Mouse (Mus musculus) embryonic fibroblast, embryonic 13.5 days (primary cell): ENCODE measurements around the gene Btf3. TPM values are rescaled to one million over a fixed set of nuclear protein-coding genes. Genes with fewer than 3 reads are reported as not detected.
A peak's percentile ranks its signal among the peaks of the same experiment; 100 is the strongest.

Experiments used
- H3K27ac ChIP-seq: 2 replicates; pipeline ENCODE4 v1.5.1; 2012; ENCODE audit warnings: low read length, control low read depth, inconsistent platforms; ENCODE audit not compliant: insufficient read depth
- H3K4me1 ChIP-seq: 2 replicates; pipeline ENCODE4 v1.6.1; 2011; ENCODE audit warnings: low read length; ENCODE audit not compliant: control insufficient read depth, insufficient read depth
- H3K4me3 ChIP-seq: 2 replicates; pipeline ENCODE4 v1.5.1; 2011; ENCODE audit warnings: mild to moderate bottlenecking, control low read depth, low read length; ENCODE audit not compliant: insufficient read depth
- CTCF ChIP-seq: IDR thresholded peaks from 2 replicates; pipeline ENCODE4 v1.5.1; 2011; ENCODE audit warnings: mild to moderate bottlenecking, control low read depth, low read length, moderate library complexity, borderline replicate concordance; ENCODE audit not compliant: insufficient read depth
- POLR2A ChIP-seq: IDR thresholded peaks from 2 replicates; pipeline ENCODE4 v1.6.1; 2011; ENCODE audit warnings: low read depth, mild to moderate bottlenecking, control low read depth, low read length, moderate library complexity
- polyA plus RNA-seq: library from polyadenylated mRNA; stranded (reverse); fragments of >200 nt; gene quantifications from 2 replicates; pipeline ENCODE4 v1.2.4, GENCODE M21; 2011; ENCODE audit warnings: low read depth; ENCODE audit not compliant: missing spikeins, insufficient read length

Gene Btf3
- polyA plus RNA-seq, 1 experiment = 807 TPM

- Histone ChIP-seq H3K4me1 (peaks cover 3% of the 10 kb centered on the region; the same call in 1 of the 2 replicates), H3K4me3 (no peak overlapping the region), H3K27ac (peak overlapping the region; percentile 78)
- TF ChIP-seq CTCF = no peak
- no peak for TF ChIP-seq POLR2A
Observed at GRCm38 (mm10) chr13:98308004-98308403, 8.8 kb downstream of the Btf3 start.

DNA sequence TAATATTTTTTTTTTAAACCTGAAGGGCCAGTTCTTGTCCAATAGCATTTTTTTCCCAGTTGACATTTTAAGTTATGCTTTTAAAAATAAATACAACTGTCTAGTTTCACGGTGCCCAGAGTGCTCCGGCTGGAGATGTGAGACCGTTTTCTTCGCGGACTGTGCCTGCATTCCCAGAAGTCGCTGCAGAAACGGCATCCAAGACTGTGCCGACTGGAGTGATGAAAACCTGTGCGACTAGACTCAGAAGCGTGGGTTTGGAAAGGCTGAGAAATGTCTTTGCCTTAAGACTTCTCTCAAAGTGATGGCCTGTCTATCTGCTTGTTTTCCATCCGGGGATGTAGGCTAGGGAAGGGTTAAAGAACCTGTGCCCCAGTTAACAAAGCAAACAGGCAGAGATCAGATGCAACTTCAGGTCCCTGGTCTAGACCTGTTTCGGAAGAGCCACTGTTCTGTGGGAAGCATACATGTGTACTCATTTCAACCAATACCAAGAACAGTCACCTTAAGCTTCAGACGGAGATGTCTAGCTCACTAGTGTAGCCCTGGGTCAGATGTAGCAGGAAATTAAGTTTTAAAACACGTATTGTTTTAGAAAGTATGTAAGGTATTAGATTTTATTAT is 9.8 kb downstream of the Btf3 start:
- Histone ChIP-seq H3K4me1 (peaks cover 3% of the 10 kb centered on the region; the same call in 1 of the 2 replicates), H3K27ac (peak overlapping the region; percentile 41; the same call in 1 of the 2 replicates), H3K4me3 (no peak overlapping the region)
- TF ChIP-seq POLR2A (no peak), CTCF (no peak)

GRCm38 (mm10) chr13:98306393-98306792 is 10.4 kb downstream of the Btf3 start:
- Histone ChIP-seq H3K4me3 (no peak overlapping the region), H3K27ac (no peak overlapping the region), H3K4me1 (peaks cover 3% of the 10 kb centered on the region; the same call in 1 of the 2 replicates)
- TF ChIP-seq CTCF (no peak), POLR2A (no peak)

DNA sequence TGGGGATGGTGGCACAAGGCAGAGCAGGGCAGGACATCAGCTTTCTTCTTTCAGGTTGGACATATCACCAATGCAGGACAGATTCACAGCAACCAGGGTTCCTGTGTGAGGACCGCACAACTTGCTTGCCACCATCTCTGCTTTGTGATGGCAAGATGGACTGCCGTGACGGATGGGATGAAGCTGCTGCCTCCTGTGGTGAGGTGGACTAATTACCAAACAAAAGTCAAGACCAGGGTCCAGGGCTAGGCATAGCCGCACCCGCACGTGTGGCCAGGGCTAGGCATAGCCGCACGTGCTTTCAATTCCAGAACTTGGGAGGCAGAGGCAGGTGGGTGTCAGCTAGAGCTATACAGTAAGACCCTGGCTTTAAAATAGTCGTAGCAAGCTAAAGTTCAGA is 11.5 kb downstream of the Btf3 start:
- Histone ChIP-seq H3K4me3 (no peak overlapping the region), H3K27ac (no peak overlapping the region)

DNA sequence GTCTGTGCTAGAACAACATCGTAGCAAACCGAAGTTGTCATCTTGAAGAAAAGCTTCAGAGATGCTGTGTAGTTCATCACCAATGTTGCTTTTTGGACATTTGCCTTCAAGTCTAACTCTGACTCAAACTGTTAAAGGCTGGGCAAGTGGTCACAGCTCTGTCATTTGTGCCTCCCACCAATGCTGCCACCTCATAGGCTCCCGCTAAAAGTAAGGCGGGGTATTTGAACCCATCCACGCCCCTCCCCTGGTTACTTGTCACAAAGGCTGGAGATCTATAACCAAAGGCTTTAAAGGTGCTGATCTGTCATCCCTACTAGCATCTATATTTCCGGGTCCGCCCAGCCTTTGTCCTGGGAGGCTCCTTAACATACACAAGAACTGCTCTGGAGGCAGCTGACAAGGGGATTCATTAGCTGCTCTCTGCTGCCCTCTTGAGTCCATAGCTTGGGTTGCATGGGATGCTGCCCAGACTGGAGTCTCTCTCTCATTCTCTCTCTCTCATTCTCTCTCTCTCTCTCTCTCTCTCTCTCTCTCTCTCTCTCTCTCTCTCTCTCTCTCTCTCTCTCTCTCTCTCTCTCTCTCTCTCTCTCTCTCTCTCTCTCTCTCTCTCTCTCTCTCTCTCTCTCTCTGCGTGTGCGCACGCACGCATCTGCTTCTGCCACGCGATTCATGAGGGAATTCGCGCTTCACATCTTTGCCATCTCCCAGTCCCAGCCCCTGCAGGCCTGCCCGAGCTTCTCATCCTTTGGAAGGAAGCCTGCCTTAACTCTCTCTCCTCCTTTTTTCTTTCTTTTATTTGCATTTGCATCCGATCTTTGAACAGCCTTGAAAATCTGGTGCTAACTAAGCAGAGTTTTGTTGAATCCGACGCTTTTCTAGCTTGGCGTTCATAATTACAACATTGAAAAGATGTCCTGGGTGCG is 17.7 kb downstream of the Btf3 start:
- Histone ChIP-seq H3K27ac (no peak overlapping the region), H3K4me3 (no peak overlapping the region), H3K4me1 (no peaks in the 10 kb centered on the region)
- TF ChIP-seq CTCF (peak; percentile 73; the same call in 1 of the 2 replicates), POLR2A (no peak)

More for the DNA sequence above, 11.5 kb downstream of the Btf3 start:
- peaks cover 3% of the 10 kb centered on the region; the same call in 1 of the 2 replicates for H3K4me1 ChIP-seq
- TF ChIP-seq POLR2A (no peak), CTCF (no peak)

DNA sequence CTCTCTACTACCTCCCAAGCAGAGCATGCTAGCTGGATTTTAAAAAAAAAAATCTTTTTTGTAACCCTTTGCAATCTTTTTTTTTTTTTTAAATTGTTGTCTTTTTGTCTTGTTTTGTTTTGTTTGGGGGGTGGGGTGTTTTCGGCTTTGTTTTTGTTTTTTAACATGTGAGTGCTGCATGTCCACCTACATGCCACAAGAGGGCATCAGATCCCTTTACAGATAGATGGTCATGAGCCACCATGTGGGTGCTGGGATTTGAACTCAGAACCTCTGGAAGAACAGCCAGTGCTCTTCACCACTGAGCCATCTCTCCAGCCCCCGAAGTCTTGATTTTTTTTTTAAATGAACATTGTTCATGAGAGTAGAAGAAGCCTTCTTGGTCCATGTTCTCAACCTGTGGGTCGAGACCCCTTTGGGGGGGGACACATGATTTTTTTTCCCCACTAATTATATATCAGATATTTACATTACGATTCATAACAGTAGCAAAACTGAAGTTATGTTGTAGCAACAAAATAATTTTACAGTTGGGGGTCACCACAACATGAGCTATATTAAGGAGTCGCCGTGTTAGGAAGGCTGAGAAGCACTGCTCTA is 18.8 kb downstream of the Btf3 start:
- Histone ChIP-seq H3K4me3 (no peak overlapping the region), H3K27ac (no peak overlapping the region), H3K4me1 (no peaks in the 10 kb centered on the region)
- no peak for TF ChIP-seq POLR2A
- no peak for TF ChIP-seq CTCF

DNA sequence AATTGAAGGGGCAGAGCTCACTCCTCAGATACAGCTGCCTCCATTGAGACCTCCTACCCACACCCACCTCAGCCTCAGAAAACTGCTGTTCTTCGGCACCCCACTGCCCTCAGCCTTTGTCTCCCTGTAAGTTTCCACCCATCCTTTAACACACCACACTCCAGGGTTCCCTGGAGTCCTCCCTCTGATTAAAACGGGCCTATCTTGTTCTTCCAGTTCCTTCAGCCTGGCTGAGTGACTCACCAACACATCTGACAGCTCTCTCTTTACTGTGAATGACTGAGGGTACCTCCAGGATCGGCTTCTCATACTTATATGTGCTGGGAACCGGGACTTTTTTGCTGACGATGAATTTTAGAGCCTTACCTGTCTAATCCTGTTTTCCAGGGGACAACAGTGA is 20.7 kb downstream of the Btf3 start:
- no peak for TF ChIP-seq CTCF
- no peak for TF ChIP-seq POLR2A
- no peaks in the 10 kb centered on the region for H3K4me1 ChIP-seq
- H3K4me3 ChIP-seq = no peak overlapping the region
- H3K27ac ChIP-seq = no peak overlapping the region

GRCm38 (mm10) chr13:98291712-98292111 is 25.1 kb downstream of the Btf3 start:
- H3K27ac ChIP-seq = no peak overlapping the region
- H3K4me1 ChIP-seq = no peaks in the 10 kb centered on the region
- no peak for TF ChIP-seq POLR2A
- TF ChIP-seq CTCF = no peak
- H3K4me3 ChIP-seq = no peak overlapping the region

DNA sequence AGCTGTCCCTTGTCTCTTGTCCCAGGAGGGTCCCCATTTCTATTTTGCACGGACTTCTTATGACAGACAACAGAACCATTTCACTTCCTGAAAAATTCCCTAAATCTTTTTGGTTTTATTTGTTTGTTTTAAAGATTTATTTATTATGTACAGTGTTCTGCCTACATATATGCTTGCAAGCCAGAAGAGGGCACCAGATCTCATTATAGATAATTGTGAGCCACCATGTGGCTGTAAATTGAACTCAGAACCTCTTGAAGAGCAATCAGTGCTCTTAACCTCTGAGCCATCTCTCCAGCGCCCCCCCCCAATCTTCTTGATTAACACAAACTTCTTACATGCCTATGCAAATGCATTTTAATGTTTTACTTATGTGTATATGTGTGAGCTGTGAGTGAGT is 26.1 kb downstream of the Btf3 start:
- Histone ChIP-seq H3K4me3 (no peak overlapping the region), H3K4me1 (no peaks in the 10 kb centered on the region), H3K27ac (no peak overlapping the region)
- no peak for TF ChIP-seq CTCF
- no peak for TF ChIP-seq POLR2A
